Mouse (Mus musculus) limb, embryonic 15.5 days (tissue): ENCODE measurements at regions not wholly inside any gene's neighbourhood (a gene's known extent, or its start where the extent isn't known, plus 50 kb on each side); places are given as distances from the start of the nearest gene placed in this dataset.

Experiments used
- ATAC-seq: fragments of 200-750 bp; cut with Nextera tagmentation; 2 replicates; pipeline ENCODE4 v1.8.0; 2017; ENCODE audit warnings: low read depth, moderate TSS enrichment; ENCODE audit not compliant: insufficient number of reproducible peaks, low FRiP score, low TSS enrichment
- H3K27ac ChIP-seq: fragments of 300-500 bp; sonication (generic); 2 replicates; pipeline ENCODE4 v1.5.1; 2015; ENCODE audit warnings: moderate library complexity, mild to moderate bottlenecking, inconsistent platforms
- H3K27me3 ChIP-seq: fragments of 300-500 bp; sonication (generic); 2 replicates; pipeline ENCODE4 v1.6.1; 2015; ENCODE audit warnings: inconsistent platforms
- H3K36me3 ChIP-seq: fragments of 300-500 bp; sonication (generic); 2 replicates; pipeline ENCODE4 v1.6.1; 2015; ENCODE audit warnings: inconsistent platforms
- H3K4me1 ChIP-seq: fragments of 300-500 bp; sonication (generic); 2 replicates; pipeline ENCODE4 v1.6.1; 2015; ENCODE audit warnings: inconsistent platforms
- H3K4me2 ChIP-seq: fragments of 300-500 bp; sonication (generic); 2 replicates; pipeline ENCODE4 v1.6.1; 2015; ENCODE audit warnings: mild to moderate bottlenecking, inconsistent platforms
- H3K4me3 ChIP-seq: fragments of 300-500 bp; sonication (generic); 2 replicates; pipeline ENCODE4 v1.5.1; 2015; ENCODE audit warnings: mild to moderate bottlenecking, inconsistent platforms
- H3K9ac ChIP-seq: fragments of 300-500 bp; sonication (generic); 2 replicates; pipeline ENCODE4 v1.6.1; 2015; ENCODE audit warnings: inconsistent platforms
- H3K9me3 ChIP-seq: fragments of 300-500 bp; sonication (generic); 2 replicates; pipeline ENCODE4 v1.6.1; 2016; ENCODE audit warnings: inconsistent platforms
- WGBS: fragments of 180-500 bp; shearing (Covaris S2); methylation state at CpG from one replicate; pipeline ENCODE4 v1.1.7; 2015; 5-methylcytosine and 5-hydroxymethylcytosine counted together

GRCm38 (mm10) chr1:72963449-72963848 is 52.3 kb downstream of the Tnp1 start:
- 14% methylated on average over 7 of the region's 7 CpGs for WGBS
- no peaks in the 10 kb centered on the region for H3K27me3 ChIP-seq
- no peaks in the 10 kb centered on the region for H3K9me3 ChIP-seq
- H3K36me3 ChIP-seq: no peaks in the 10 kb centered on the region
- peak; percentile 77 for ATAC-seq
- no peak overlapping the region for H3K9ac ChIP-seq
- peaks cover 21% of the 10 kb centered on the region for H3K4me1 ChIP-seq
- H3K4me3 ChIP-seq: no peak overlapping the region
- peak overlapping the region; percentile 62 for H3K27ac ChIP-seq
- no peak overlapping the region; the same call in 1 of the 2 replicates for H3K4me2 ChIP-seq

GRCm38 (mm10) chr1:72960241-72960653 is 55.5 kb downstream of the Tnp1 start:
- Histone ChIP-seq H3K27me3 (no peaks in the 10 kb centered on the region), H3K9ac (no peak overlapping the region), H3K27ac (no peak overlapping the region), H3K4me1 (peaks cover 11% of the 10 kb centered on the region), H3K4me2 (no peak overlapping the region), H3K9me3 (no peaks in the 10 kb centered on the region), H3K36me3 (no peaks in the 10 kb centered on the region), H3K4me3 (no peak overlapping the region)
- WGBS: 20% methylated on average over 4 of the region's 4 CpGs
- ATAC-seq: no peak

DNA sequence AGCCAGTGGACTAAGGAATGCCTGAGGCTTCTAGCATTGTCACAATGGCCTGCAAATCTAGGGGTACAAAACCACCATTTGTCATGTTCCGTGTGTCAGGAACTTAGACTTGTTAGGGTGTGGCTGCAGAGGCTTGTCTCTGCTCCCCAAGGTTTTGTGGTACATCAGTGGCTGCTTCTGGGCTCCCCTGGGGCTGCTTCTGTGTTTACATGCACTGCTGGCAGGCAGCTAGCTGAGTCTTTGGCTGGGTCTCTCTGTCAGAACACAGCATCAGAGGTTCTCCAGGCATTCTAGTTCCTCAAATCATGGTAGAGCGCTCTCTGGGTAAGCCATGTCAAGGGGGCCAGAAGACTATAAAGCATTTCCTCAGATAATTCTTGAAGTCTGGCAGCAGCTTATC is 60.3 kb downstream of the Tnp1 start:
- Histone ChIP-seq H3K36me3 (no peaks in the 10 kb centered on the region), H3K4me3 (no peak overlapping the region), H3K4me2 (no peak overlapping the region), H3K27ac (no peak overlapping the region), H3K9me3 (no peaks in the 10 kb centered on the region), H3K9ac (no peak overlapping the region), H3K27me3 (no peaks in the 10 kb centered on the region), H3K4me1 (0 out of 2 replicates have a peak, but pooled peaks cover 3% of the 10 kb centered on the region)
- no peak for ATAC-seq
- 56% methylated on average over 2 of the region's 2 CpGs for WGBS

DNA sequence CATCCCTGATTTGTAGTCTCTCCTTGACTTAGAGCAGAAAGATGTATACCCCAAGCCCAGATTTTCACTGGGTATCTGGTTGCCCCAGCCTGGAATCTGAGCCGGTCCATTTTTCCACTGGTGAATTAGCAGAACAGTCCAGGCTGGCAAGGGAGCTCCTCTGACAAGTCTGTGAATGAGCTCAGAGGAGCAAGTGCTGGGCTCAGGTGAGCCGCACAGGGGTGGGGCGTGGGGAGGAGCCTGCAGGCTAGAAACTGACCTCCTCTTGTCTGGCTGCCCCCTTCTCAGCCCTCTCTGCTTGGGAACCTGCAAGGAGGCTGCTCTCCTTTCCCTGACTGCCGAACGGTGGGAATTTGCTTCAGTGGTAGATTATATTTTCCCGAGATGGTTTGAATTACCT is 62.8 kb downstream of the Tnp1 start:
- Histone ChIP-seq H3K27me3 (no peaks in the 10 kb centered on the region), H3K4me2 (no peak overlapping the region), H3K4me3 (no peak overlapping the region), H3K36me3 (no peaks in the 10 kb centered on the region), H3K9ac (no peak overlapping the region), H3K4me1 (0 out of 2 replicates have a peak, but pooled peaks cover 3% of the 10 kb centered on the region), H3K9me3 (no peaks in the 10 kb centered on the region), H3K27ac (no peak overlapping the region)
- ATAC-seq: no peak
- WGBS: 16% methylated on average over 6 of the region's 6 CpGs

DNA sequence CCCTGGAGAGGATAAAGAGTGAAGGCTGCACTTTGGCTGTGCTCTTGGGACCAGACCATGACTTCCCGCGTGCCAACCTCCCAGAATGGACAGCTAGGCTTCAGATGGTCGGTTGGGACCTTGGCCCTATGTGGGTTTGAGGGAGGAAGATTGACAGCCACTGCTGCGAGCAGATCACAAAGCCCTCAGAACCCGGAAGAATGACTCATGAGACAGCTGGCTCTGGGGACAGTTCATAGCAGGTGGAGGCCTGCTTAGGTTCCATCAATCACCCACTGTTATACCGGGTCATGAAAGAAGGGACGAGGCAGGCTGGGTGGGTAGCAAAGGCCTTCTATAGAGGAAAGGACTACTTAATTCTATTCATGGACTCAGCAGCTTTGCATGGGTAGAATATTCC is 63.9 kb downstream of the Tnp1 start:
- Histone ChIP-seq H3K27ac (no peak overlapping the region), H3K9ac (no peak overlapping the region), H3K27me3 (no peaks in the 10 kb centered on the region), H3K4me2 (no peak overlapping the region), H3K4me3 (no peak overlapping the region), H3K36me3 (no peaks in the 10 kb centered on the region), H3K4me1 (0 out of 2 replicates have a peak, but pooled peaks cover 3% of the 10 kb centered on the region), H3K9me3 (no peaks in the 10 kb centered on the region)
- ATAC-seq: peak; percentile 61; the same call in 1 of the 2 replicates
- WGBS: 65% methylated on average over 7 of the region's 7 CpGs

DNA sequence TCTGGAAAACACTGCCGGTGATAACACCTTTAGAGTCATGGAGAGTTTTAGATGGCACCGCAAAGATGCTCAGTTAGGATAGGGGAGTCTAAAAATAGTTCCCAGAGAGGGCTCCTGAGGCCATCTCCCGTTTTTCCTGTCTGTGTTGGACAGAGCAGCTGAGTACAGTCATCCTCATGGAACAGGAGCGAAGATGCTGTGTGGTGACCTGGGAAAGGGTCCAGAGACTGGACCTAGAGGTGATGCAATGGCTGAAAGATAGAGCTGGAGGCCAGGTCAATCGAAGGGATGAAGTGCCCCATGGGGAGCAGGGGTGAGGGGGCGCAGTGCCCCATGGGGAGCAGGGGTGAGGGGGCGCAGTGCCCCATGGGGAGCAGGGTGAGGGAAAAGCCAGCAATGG is 64.3 kb downstream of the Tnp1 start:
- no peak for ATAC-seq
- Histone ChIP-seq H3K4me2 (no peak overlapping the region), H3K27ac (no peak overlapping the region), H3K9ac (no peak overlapping the region), H3K4me1 (0 out of 2 replicates have a peak, but pooled peaks cover 3% of the 10 kb centered on the region), H3K9me3 (no peaks in the 10 kb centered on the region), H3K36me3 (no peaks in the 10 kb centered on the region), H3K27me3 (no peaks in the 10 kb centered on the region), H3K4me3 (no peak overlapping the region)
- 84% methylated on average over 7 of the region's 7 CpGs for WGBS

- H3K36me3 ChIP-seq: no peaks in the 10 kb centered on the region
- no peak for ATAC-seq
- H3K9me3 ChIP-seq: no peaks in the 10 kb centered on the region
- WGBS: 22% methylated on average over 4 of the region's 4 CpGs
- H3K4me3 ChIP-seq: no peak overlapping the region
- peaks cover 16% of the 10 kb centered on the region for H3K4me1 ChIP-seq
- no peak overlapping the region for H3K27ac ChIP-seq
- no peak overlapping the region for H3K9ac ChIP-seq
- no peak overlapping the region for H3K4me2 ChIP-seq
- no peaks in the 10 kb centered on the region for H3K27me3 ChIP-seq
These were observed 69.5 kb downstream of the Tnp1 start for GRCm38 (mm10) chr1:72946235-72946634.

DNA sequence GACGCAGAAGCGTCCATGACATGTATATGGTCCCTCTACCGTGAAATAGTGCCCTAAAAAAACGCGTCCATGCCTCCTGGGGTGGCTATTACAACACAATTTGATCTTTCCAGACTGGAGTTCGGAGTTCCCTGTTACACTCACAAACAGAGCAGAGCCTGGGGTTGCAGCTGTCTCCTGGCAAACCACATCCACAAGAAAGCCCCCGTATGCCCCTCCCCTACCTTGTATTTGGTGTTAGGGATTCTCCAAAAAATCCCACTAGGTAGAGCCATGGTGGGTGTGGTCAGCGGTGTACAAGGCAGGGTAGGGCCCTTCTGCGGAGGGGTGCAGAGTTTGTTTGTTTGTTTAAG is 70.0 kb downstream of the Tnp1 start:
- no peak for ATAC-seq
- H3K4me1 ChIP-seq: peaks cover 16% of the 10 kb centered on the region
- H3K4me3 ChIP-seq: peak overlapping the region; percentile 7; the same call in 1 of the 2 replicates
- no peak overlapping the region for H3K9ac ChIP-seq
- H3K27ac ChIP-seq: no peak overlapping the region
- 23% methylated on average over 9 of the region's 9 CpGs for WGBS
- H3K4me2 ChIP-seq: peak overlapping the region; percentile 40
- no peaks in the 10 kb centered on the region for H3K36me3 ChIP-seq
- H3K9me3 ChIP-seq: no peaks in the 10 kb centered on the region
- H3K27me3 ChIP-seq: no peaks in the 10 kb centered on the region

DNA sequence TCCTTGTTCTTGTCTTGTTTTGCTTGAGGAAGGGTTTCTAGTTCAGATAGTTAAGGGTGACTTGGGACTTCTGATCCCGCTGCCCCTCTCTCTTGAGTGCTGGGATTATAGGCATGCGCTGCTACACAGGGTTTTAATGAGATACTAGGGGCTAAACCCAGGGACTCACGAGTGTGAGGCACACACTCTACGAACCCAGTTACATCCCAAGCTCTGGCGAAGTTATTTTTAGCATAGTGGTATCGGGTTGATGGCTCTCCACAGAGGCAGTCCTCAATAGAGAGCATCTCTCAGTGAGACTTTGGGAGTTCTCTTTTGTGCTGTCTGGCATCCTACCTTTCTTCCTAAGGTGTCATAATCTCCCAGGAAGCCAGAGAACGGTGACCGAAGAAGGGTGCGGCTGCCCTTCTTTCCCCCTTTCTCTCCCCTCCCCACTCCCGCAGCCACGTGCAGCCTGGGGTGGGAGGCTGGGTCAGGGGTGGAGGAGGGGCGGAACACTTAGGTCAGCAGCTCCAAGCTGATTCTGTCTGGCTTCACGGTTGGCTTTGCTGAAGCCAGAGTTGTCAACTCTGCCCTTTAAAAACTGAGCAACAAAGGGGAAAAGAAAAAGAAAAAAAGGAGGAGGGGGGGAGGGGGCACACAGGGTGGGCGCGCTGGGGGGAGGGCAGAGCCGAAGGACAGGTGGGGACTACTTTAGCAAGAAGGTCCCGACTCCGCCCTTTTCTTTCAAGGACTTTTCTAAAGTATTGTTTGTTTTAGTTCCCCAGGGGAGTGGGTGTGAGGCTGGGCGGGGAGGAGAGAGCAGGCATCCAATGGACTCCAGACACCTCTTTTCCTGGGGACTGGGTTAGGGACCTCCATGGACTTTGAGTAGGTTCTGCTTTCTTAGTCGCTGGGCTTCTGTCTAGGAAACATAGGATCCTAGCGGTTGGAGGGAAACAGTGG is 70.4 kb upstream of the Igfbp5 start:
- Histone ChIP-seq H3K27ac (no peak overlapping the region; the same call in 1 of the 2 replicates), H3K9ac (no peak overlapping the region), H3K4me2 (peak overlapping the region; percentile 40), H3K9me3 (no peaks in the 10 kb centered on the region), H3K27me3 (no peaks in the 10 kb centered on the region), H3K36me3 (no peaks in the 10 kb centered on the region), H3K4me3 (peak overlapping the region; percentile 7), H3K4me1 (peaks cover 16% of the 10 kb centered on the region)
- WGBS: 11% methylated on average over 21 of the region's 21 CpGs
- ATAC-seq: 0 out of 2 replicates have a peak, but pooled peaks have one; percentile 46

- Histone ChIP-seq H3K9ac (no peak overlapping the region), H3K4me1 (peaks cover 16% of the 10 kb centered on the region), H3K9me3 (no peaks in the 10 kb centered on the region), H3K36me3 (no peaks in the 10 kb centered on the region), H3K4me3 (no peak overlapping the region), H3K27ac (no peak overlapping the region), H3K4me2 (no peak overlapping the region), H3K27me3 (no peaks in the 10 kb centered on the region)
- ATAC-seq: no peak
- WGBS: 48% methylated on average over 3 of the region's 3 CpGs
These were observed 69.5 kb upstream of the Igfbp5 start for GRCm38 (mm10) chr1:72944221-72944620.

DNA sequence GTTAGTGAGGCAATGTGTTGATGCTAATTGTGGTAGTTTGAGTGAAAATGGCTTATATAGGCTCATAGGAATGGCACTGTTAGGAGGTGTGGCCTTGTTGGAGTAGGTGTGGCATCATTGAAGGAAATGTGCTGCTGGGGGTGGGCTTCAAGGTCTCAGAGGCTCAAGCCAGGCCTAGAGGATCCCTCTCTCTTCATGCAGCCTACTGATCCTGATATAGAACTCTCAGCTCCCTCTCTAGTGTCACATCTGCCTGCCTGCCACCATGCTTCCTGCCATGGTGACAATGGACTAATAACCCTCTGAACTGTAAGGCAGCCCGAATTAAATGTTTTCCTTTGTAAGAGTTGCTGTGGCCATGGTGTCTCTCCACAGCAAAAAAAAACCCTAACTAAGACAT is 68.4 kb upstream of the Igfbp5 start:
- no peak overlapping the region for H3K27ac ChIP-seq
- H3K27me3 ChIP-seq: no peaks in the 10 kb centered on the region
- no peaks in the 10 kb centered on the region for H3K36me3 ChIP-seq
- H3K9ac ChIP-seq: no peak overlapping the region
- no peaks in the 10 kb centered on the region for H3K9me3 ChIP-seq
- no peak for ATAC-seq
- WGBS: 91% methylated on average over 1 of the region's 1 CpGs
- peaks cover 16% of the 10 kb centered on the region for H3K4me1 ChIP-seq
- H3K4me3 ChIP-seq: no peak overlapping the region
- no peak overlapping the region for H3K4me2 ChIP-seq

DNA sequence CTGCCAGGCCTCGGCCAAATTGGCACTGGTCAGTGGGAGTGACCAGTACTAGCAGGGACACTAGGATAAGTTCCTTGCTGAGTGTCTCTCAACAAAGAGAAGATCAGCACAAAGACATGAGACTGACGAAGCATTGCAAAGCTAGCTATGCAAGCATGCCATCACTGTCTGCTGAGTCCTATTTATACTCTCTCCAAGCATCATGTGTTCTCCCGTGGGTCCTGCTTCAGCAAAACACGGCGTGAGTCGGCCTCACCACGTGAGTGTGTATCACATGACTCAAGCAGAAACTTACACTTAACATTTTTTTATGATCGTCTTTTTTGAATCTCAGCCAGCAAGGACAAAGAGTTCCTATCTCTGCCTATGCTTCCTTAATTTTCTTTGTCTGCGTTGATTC is 67.7 kb upstream of the Igfbp5 start:
- 70% methylated on average over 9 of the region's 9 CpGs for WGBS
- H3K27me3 ChIP-seq: no peaks in the 10 kb centered on the region
- H3K36me3 ChIP-seq: no peaks in the 10 kb centered on the region
- peaks cover 16% of the 10 kb centered on the region for H3K4me1 ChIP-seq
- no peak overlapping the region for H3K9ac ChIP-seq
- H3K4me2 ChIP-seq: no peak overlapping the region
- H3K4me3 ChIP-seq: no peak overlapping the region
- no peak overlapping the region for H3K27ac ChIP-seq
- ATAC-seq: no peak
- H3K9me3 ChIP-seq: no peaks in the 10 kb centered on the region
